Mouse (Mus musculus) liver, adult 2 months (tissue): ENCODE results near the gene Sall2. TPM values are rescaled to one million over a fixed set of nuclear protein-coding genes. Genes with fewer than 3 reads are reported as not detected.

Experiments
- DNase-seq: peaks from one replicate; pipeline ENCODE4 v3.0.0-alpha.2; 2011; ENCODE audit warnings: low read depth, low spot score; ENCODE audit errors: extremely low read depth
- H3K27ac ChIP-seq: fragments of 200-500 bp; replicated peaks from 2 replicates; pipeline ENCODE4 v1.5.1; 2012; ENCODE audit warnings: low read depth, mild to moderate bottlenecking, control low read depth, inconsistent platforms, low read length; ENCODE audit not compliant: insufficient read depth
- H3K27me3 ChIP-seq: fragments of 200-500 bp; 2 replicates; pipeline ENCODE4 v1.6.1; 2012; ENCODE audit warnings: mild to moderate bottlenecking, moderate library complexity, low read length, inconsistent platforms; ENCODE audit not compliant: control insufficient read depth, insufficient read depth
- H3K36me3 ChIP-seq: fragments of 200-500 bp; 2 replicates; pipeline ENCODE4 v1.6.1; 2012; ENCODE audit warnings: low read length, inconsistent platforms; ENCODE audit not compliant: control insufficient read depth, insufficient read depth
- H3K4me1 ChIP-seq: fragments of 200-500 bp; 2 replicates; pipeline ENCODE4 v1.6.1; 2011; ENCODE audit warnings: low read length; ENCODE audit not compliant: control insufficient read depth, insufficient read depth
- H3K4me3 ChIP-seq: fragments of 200-500 bp; 2 replicates; pipeline ENCODE4 v1.5.1; 2011; ENCODE audit warnings: low read depth, mild to moderate bottlenecking, control low read depth, low read length, moderate library complexity; ENCODE audit not compliant: insufficient read depth
- H3K79me2 ChIP-seq: fragments of 200-500 bp; 2 replicates; pipeline ENCODE4 v1.6.1; 2012; ENCODE audit warnings: inconsistent platforms, mild to moderate bottlenecking, low read length, moderate library complexity; ENCODE audit not compliant: control insufficient read depth, insufficient read depth
- H3K9ac ChIP-seq: fragments of 200-500 bp; 2 replicates; pipeline ENCODE4 v1.6.1; 2012; ENCODE audit warnings: low read depth, mild to moderate bottlenecking, control low read depth, inconsistent platforms, low read length
- CTCF ChIP-seq: fragments of 200-500 bp; IDR thresholded peaks from 2 replicates; pipeline ENCODE4 v1.5.1; 2011; ENCODE audit warnings: low read depth, low read length, control low read depth
- POLR2A ChIP-seq: fragments of 200-500 bp; IDR thresholded peaks from 2 replicates; pipeline ENCODE4 v1.6.1; 2011; ENCODE audit warnings: low read length, control low read depth; ENCODE audit not compliant: insufficient read depth; ENCODE audit errors: extremely low read depth
- WGBS: fragments of 180-500 bp; shearing (Covaris S2); methylation state at CpG from one replicate; pipeline ENCODE4 v1.1.7; 2018; 5-methylcytosine and 5-hydroxymethylcytosine counted together
- polyA plus RNA-seq: library from polyadenylated mRNA; depleted of rRNA; stranded (reverse); fragments of >200 nt; gene quantifications from 2 replicates; pipeline ENCODE4 v1.2.3, GENCODE M21; 2012
- total RNA-seq: library from RNA; depleted of rRNA; stranded (reverse); fragments of >200 nt; gene quantifications from 2 replicates; pipeline ENCODE4 v1.2.3, GENCODE M21; 2014

The Sall2 gene
- total and polyA plus RNA-seq, 2 experiments: 0.74 to 1.4 TPM

DNA sequence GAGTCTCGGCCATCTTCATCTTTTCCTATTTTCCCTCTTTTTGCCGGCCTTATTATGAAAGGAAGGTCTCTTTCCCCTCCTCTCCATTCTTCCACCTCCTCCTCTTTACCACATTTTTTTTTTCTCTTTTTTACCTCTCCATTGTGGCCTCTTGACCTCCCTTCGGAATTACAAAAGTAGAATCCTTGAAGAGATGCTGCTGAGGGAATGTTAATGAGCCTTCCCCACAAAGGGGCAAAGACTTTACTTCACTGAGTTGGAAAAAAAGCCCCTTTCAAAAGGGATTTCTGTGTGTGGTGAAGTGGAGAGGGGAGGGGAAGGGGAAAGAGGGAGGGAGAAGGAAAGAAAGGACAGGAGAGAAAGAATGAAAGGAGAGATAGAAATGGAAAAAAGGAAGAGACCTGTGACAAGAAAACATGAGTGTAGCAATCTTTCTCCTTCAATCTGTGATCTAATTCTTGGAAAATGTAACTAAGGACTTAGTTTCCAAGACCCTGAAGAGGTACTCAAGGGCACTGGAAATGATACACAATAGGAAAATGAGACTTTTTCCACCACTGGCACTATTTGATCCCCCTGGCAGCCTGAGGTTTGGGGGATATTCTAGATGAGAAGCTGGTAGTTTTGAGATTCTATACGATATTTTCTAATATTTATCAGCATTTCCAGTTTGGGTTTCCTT is 2.6 kb upstream of the Sall2 start:
- TF ChIP-seq POLR2A: no peak
- TF ChIP-seq CTCF: no peak
- H3K27me3 ChIP-seq: peaks cover 7% of the 10 kb centered on the region; the same call in 1 of the 2 replicates
- no peak overlapping the region for H3K9ac ChIP-seq
- H3K4me1 ChIP-seq: peaks cover 2% of the 10 kb centered on the region; the same call in 1 of the 2 replicates
- no peak overlapping the region for H3K4me3 ChIP-seq
- no peak for DNase-seq
- no peaks in the 10 kb centered on the region for H3K79me2 ChIP-seq
- no peak overlapping the region for H3K27ac ChIP-seq
- 44% methylated on average over 4 of the region's 4 CpGs for WGBS
- no peaks in the 10 kb centered on the region for H3K36me3 ChIP-seq

- DNase-seq: no peak
- Histone ChIP-seq H3K9ac (no peak overlapping the region), H3K27me3 (peaks cover 12% of the 10 kb centered on the region; the same call in 1 of the 2 replicates), H3K27ac (no peak overlapping the region), H3K36me3 (no peaks in the 10 kb centered on the region), H3K4me1 (peaks cover 2% of the 10 kb centered on the region; the same call in 1 of the 2 replicates), H3K4me3 (no peak overlapping the region), H3K79me2 (no peaks in the 10 kb centered on the region)
- no peak for TF ChIP-seq CTCF
- no peak for TF ChIP-seq POLR2A
- WGBS: 10% methylated on average over 14 of the region's 14 CpGs
Observed at GRCm38 (mm10) chr14:52327375-52327901, 1.1 kb downstream of the Sall2 start.

GRCm38 (mm10) chr14:52325890-52326289 is 2.7 kb downstream of the Sall2 start:
- H3K4me3 ChIP-seq: no peak overlapping the region
- peaks cover 2% of the 10 kb centered on the region; the same call in 1 of the 2 replicates for H3K4me1 ChIP-seq
- no peak overlapping the region for H3K9ac ChIP-seq
- TF ChIP-seq CTCF (0 out of 2 replicates have a peak, but pooled peaks have one; percentile 3), POLR2A (no peak)
- 36% methylated on average over 4 of the region's 4 CpGs for WGBS
- H3K36me3 ChIP-seq: no peaks in the 10 kb centered on the region
- no peak for DNase-seq
- H3K79me2 ChIP-seq: no peaks in the 10 kb centered on the region
- H3K27ac ChIP-seq: no peak overlapping the region
- H3K27me3 ChIP-seq: peaks cover 12% of the 10 kb centered on the region; the same call in 1 of the 2 replicates

GRCm38 (mm10) chr14:52319361-52319760 is 9.2 kb downstream of the Sall2 start:
- H3K36me3 ChIP-seq: no peaks in the 10 kb centered on the region
- no peak overlapping the region for H3K27ac ChIP-seq
- no peak for DNase-seq
- H3K79me2 ChIP-seq: no peaks in the 10 kb centered on the region
- H3K9ac ChIP-seq: no peak overlapping the region
- TF ChIP-seq CTCF (no peak), POLR2A (no peak)
- no peaks in the 10 kb centered on the region for H3K27me3 ChIP-seq
- H3K4me3 ChIP-seq: no peak overlapping the region
- H3K4me1 ChIP-seq: no peaks in the 10 kb centered on the region
- WGBS: 56% methylated on average over 6 of the region's 6 CpGs

- WGBS: 35% methylated on average over 16 of the region's 16 CpGs
- H3K4me1 ChIP-seq: no peaks in the 10 kb centered on the region
- no peaks in the 10 kb centered on the region for H3K79me2 ChIP-seq
- DNase-seq: peak; percentile 36
- no peaks in the 10 kb centered on the region for H3K36me3 ChIP-seq
- H3K9ac ChIP-seq: peak overlapping the region; percentile 38; the same call in 1 of the 2 replicates
- H3K4me3 ChIP-seq: peak overlapping the region; percentile 90
- no peak overlapping the region for H3K27ac ChIP-seq
- TF ChIP-seq CTCF: no peak
- TF ChIP-seq POLR2A: no peak
- no peaks in the 10 kb centered on the region for H3K27me3 ChIP-seq
Observed at GRCm38 (mm10) chr14:52316441-52317225, 11.9 kb downstream of the Sall2 start.
